Mouse (Mus musculus) lung, embryonic 16.5 days (tissue): ENCODE results near the gene Trpm7. TPM values are rescaled to one million over a fixed set of nuclear protein-coding genes. Genes with fewer than 3 reads are reported as not detected.

Source experiments
- ATAC-seq: fragments of 200-750 bp; cut with Nextera tagmentation; 2 replicates; pipeline ENCODE4 v1.8.0; 2017; ENCODE audit warnings: low read depth, mild to moderate bottlenecking, moderate library complexity
- H3K27ac ChIP-seq: fragments of 300-500 bp; sonication (generic); 2 replicates; pipeline ENCODE4 v1.5.1; 2014; ENCODE audit warnings: mild to moderate bottlenecking, control low read depth, low read length
- H3K27me3 ChIP-seq: fragments of 300-500 bp; sonication (generic); 2 replicates; pipeline ENCODE4 v1.6.1; 2014; ENCODE audit warnings: low read depth, low read length, mixed read lengths; ENCODE audit not compliant: control insufficient read depth, insufficient read depth
- H3K36me3 ChIP-seq: fragments of 300-500 bp; sonication (generic); 2 replicates; pipeline ENCODE4 v1.6.1; 2014; ENCODE audit warnings: low read length; ENCODE audit not compliant: control insufficient read depth, insufficient read depth
- H3K4me1 ChIP-seq: fragments of 300-500 bp; sonication (generic); replicated peaks from 2 replicates; pipeline ENCODE4 v1.6.1; 2014; ENCODE audit warnings: low read length, mixed read lengths; ENCODE audit not compliant: control insufficient read depth, insufficient read depth
- H3K4me2 ChIP-seq: fragments of 300-500 bp; sonication (generic); 2 replicates; pipeline ENCODE4 v1.6.1; 2014; ENCODE audit warnings: low read depth, low read length, control low read depth
- H3K4me3 ChIP-seq: fragments of 300-500 bp; sonication (generic); 2 replicates; pipeline ENCODE4 v1.5.1; 2014; ENCODE audit warnings: mild to moderate bottlenecking, low read length, control low read depth
- H3K9ac ChIP-seq: fragments of 300-500 bp; sonication (generic); 2 replicates; pipeline ENCODE4 v1.6.1; 2014; ENCODE audit warnings: low read length, control low read depth
- H3K9me3 ChIP-seq: fragments of 300-500 bp; sonication (generic); 2 replicates; pipeline ENCODE4 v1.6.1; 2016; ENCODE audit warnings: low read length; ENCODE audit not compliant: control insufficient read depth
- WGBS: fragments of 180-500 bp; shearing (Covaris S2); extraction: QIAGEN DNeasy Blood & Tissue Kit; methylation state at CpG from one replicate; pipeline ENCODE4 v1.1.7; 2014; 5-methylcytosine and 5-hydroxymethylcytosine counted together
- polyA plus RNA-seq: library from polyadenylated mRNA; unstranded; fragments of >200 nt; fragmentation: Nextera tagmentation; extraction: Ambion mirVana; gene quantifications from 2 replicates; pipeline ENCODE4 v1.2.1, GENCODE M21; 2015

Trpm7 gene
- polyA plus RNA-seq, 1 experiment from 2014 or later = 45.2 TPM

GRCm38 (mm10) chr2:126772217-126772616 lies 103.8 kb downstream of the Trpm7 start:
- Histone ChIP-seq H3K27ac (no peak overlapping the region), H3K9me3 (no peaks in the 10 kb centered on the region), H3K9ac (no peak overlapping the region), H3K4me3 (no peak overlapping the region), H3K36me3 (no peaks in the 10 kb centered on the region), H3K4me1 (no peaks in the 10 kb centered on the region), H3K27me3 (no peaks in the 10 kb centered on the region), H3K4me2 (no peak overlapping the region)
- WGBS = 77% methylated on average over 5 of the region's 5 CpGs
- ATAC-seq = no peak

GRCm38 (mm10) chr2:126769431-126770181 lies 106.4 kb downstream of the Trpm7 start:
- H3K27ac ChIP-seq = no peak overlapping the region
- H3K36me3 ChIP-seq = no peaks in the 10 kb centered on the region
- H3K9me3 ChIP-seq = no peaks in the 10 kb centered on the region
- 63% methylated on average over 19 of the region's 19 CpGs for WGBS
- no peaks in the 10 kb centered on the region for H3K27me3 ChIP-seq
- H3K4me2 ChIP-seq = no peak overlapping the region
- no peak for ATAC-seq
- no peak overlapping the region for H3K9ac ChIP-seq
- no peak overlapping the region for H3K4me3 ChIP-seq
- H3K4me1 ChIP-seq = no peaks in the 10 kb centered on the region

- Histone ChIP-seq H3K4me1 (no peaks in the 10 kb centered on the region), H3K36me3 (no peaks in the 10 kb centered on the region; the same call in 1 of the 2 replicates), H3K27me3 (no peaks in the 10 kb centered on the region), H3K27ac (no peak overlapping the region), H3K4me2 (no peak overlapping the region), H3K9ac (no peak overlapping the region), H3K4me3 (no peak overlapping the region), H3K9me3 (no peaks in the 10 kb centered on the region)
- 66% methylated on average over 4 of the region's 4 CpGs for WGBS
- ATAC-seq = no peak
Observed at GRCm38 (mm10) chr2:126768194-126768593, 107.8 kb downstream of the Trpm7 start.

- no peak for ATAC-seq
- H3K4me2 ChIP-seq = no peak overlapping the region
Observed at GRCm38 (mm10) chr2:126767599-126767998, 108.4 kb downstream of the Trpm7 start.

GRCm38 (mm10) chr2:126765867-126766582 lies 110.0 kb downstream of the Trpm7 start:
- H3K36me3 ChIP-seq = peaks cover 12% of the 10 kb centered on the region
- H3K9me3 ChIP-seq = no peaks in the 10 kb centered on the region
- no peak overlapping the region for H3K27ac ChIP-seq
- H3K27me3 ChIP-seq = no peaks in the 10 kb centered on the region
- no peak overlapping the region for H3K9ac ChIP-seq
- ATAC-seq = no peak; the same call in 1 of the 2 replicates
- H3K4me3 ChIP-seq = no peak overlapping the region
- 36% methylated on average over 11 of the region's 11 CpGs for WGBS
- H3K4me2 ChIP-seq = no peak overlapping the region
- H3K4me1 ChIP-seq = no peaks in the 10 kb centered on the region

More at GRCm38 (mm10) chr2:126767599-126767998, 108.4 kb downstream of the Trpm7 start:
- Histone ChIP-seq H3K36me3 (peaks cover 2% of the 10 kb centered on the region; the same call in 1 of the 2 replicates), H3K27ac (no peak overlapping the region), H3K9ac (no peak overlapping the region), H3K4me1 (no peaks in the 10 kb centered on the region), H3K9me3 (no peaks in the 10 kb centered on the region), H3K4me3 (no peak overlapping the region), H3K27me3 (no peaks in the 10 kb centered on the region)
- WGBS = 93% methylated on average over 3 of the region's 3 CpGs

- H3K9ac ChIP-seq = no peak overlapping the region
- H3K27me3 ChIP-seq = no peaks in the 10 kb centered on the region
- no peaks in the 10 kb centered on the region for H3K9me3 ChIP-seq
- peaks cover 63% of the 10 kb centered on the region for H3K36me3 ChIP-seq
- WGBS = 85% methylated on average over 7 of the region's 7 CpGs
- H3K4me3 ChIP-seq = no peak overlapping the region
- no peak overlapping the region for H3K4me2 ChIP-seq
- no peaks in the 10 kb centered on the region for H3K4me1 ChIP-seq
- no peak for ATAC-seq
- H3K27ac ChIP-seq = no peak overlapping the region
Observed at GRCm38 (mm10) chr2:126759351-126759750, 116.7 kb downstream of the Trpm7 start.

GRCm38 (mm10) chr2:126755664-126756063 lies 120.4 kb downstream of the Trpm7 start:
- no peak overlapping the region for H3K27ac ChIP-seq
- no peak for ATAC-seq
- no peak overlapping the region for H3K4me2 ChIP-seq
- no peaks in the 10 kb centered on the region for H3K27me3 ChIP-seq
- 92% methylated on average over 6 of the region's 6 CpGs for WGBS
- H3K9ac ChIP-seq = no peak overlapping the region
- H3K4me1 ChIP-seq = no peaks in the 10 kb centered on the region
- H3K4me3 ChIP-seq = no peak overlapping the region
- H3K9me3 ChIP-seq = no peaks in the 10 kb centered on the region
- peaks cover 52% of the 10 kb centered on the region for H3K36me3 ChIP-seq

GRCm38 (mm10) chr2:126743389-126743788 lies 132.6 kb downstream of the Trpm7 start:
- Histone ChIP-seq H3K4me1 (no peaks in the 10 kb centered on the region), H3K36me3 (peaks cover 22% of the 10 kb centered on the region), H3K27me3 (no peaks in the 10 kb centered on the region), H3K27ac (no peak overlapping the region), H3K4me3 (no peak overlapping the region), H3K4me2 (no peak overlapping the region), H3K9me3 (no peaks in the 10 kb centered on the region), H3K9ac (no peak overlapping the region)
- WGBS = 68% methylated on average over 5 of the region's 5 CpGs
- no peak for ATAC-seq
